Mouse (Mus musculus): ENCODE measurements around the gene Smyd3. TPM values are rescaled to one million over a fixed set of nuclear protein-coding genes. Genes with fewer than 3 reads are reported as not detected.

Smyd3 gene
- polyA plus RNA-seq, 1 experiment = 16.8 TPM

DNA sequence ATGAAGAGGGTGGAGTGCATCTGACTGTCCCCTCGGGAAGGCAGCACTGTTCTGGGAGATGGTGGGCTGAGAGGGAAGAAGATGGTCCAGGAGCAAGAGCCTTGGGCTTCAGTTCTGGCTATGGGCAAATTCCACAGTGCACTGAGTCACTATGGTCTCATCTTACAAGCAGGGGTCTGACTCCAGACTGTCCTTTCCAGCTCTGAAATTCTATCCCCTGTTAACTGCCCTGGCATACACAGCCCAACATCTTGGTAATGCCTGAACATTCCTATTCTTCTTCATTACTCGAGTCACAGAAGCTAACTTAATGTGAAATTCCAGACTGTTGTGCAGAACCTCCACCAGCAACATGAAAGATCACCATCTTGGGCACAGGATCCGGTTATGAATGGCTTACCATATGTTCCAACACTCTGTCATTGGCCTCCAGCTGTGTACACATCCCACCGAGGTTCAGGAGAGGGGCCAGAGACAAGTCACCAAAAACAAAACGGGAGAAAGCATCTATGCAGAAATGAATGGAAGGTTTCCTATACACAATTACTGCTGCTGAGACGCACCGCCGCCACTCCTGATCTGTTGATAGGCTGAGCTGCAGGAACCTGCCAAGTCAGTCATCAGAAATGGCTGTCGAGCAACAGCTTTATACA, 517.8 kb downstream of the Smyd3 start:
- DNase-seq (ENCODE audit: extremely low spot score in 1 of 2, low spot score in 1 of 2) = no peak

DNA sequence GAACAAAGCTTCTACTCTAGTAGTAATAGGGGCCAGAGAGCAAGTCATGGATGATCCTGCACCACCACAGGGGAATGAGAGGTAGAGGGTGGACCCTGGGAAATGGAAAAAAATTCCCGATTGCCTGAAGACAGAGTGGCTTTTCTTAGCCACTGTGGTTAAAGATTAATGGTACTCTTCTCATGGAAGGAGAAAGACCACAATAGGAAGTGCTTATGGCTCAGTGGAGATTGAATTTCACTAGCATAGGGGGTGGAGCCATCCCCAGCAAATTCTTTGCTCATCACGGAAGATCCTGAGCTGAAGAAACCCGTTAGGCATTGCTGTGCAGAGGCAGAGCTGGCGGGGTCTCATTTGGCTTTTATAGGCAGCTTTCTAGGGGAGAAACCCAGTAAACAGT, 520.0 kb downstream of the Smyd3 start:
- DNase-seq (ENCODE audit: extremely low spot score in 1 of 2, low spot score in 1 of 2) = no peak

- DNase-seq (ENCODE audit: extremely low spot score in 1 of 2, low spot score in 1 of 2) = no peak
Measured at GRCm38 (mm10) chr1:178994263-178994662, 523.6 kb downstream of the Smyd3 start.

DNA sequence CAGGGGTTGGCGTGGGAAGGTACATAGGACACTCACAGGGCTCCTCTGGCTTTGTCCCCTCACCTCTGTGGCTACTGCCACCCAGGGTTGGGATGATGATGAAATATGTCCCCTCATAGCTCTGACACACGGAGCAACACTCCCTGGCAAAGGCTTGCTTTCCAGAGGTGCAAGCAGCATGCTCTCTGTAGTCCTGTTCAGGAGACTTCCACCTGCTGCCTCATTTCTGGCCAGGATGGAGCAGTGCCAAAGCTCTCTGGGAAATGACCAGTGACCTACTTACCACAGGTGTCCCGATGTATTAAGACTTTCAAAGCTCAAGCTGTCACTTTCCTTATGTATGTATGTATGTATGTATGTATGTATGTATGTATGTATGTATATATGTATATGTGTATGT, 525.3 kb downstream of the Smyd3 start:
- no peak for DNase-seq (ENCODE audit: extremely low spot score in 1 of 2, low spot score in 1 of 2)

- DNase-seq (ENCODE audit: extremely low spot score in 1 of 2, low spot score in 1 of 2) = no peak
Measured at GRCm38 (mm10) chr1:178991470-178991869, 526.4 kb downstream of the Smyd3 start.

GRCm38 (mm10) chr1:178991045-178991444, 526.8 kb downstream of the Smyd3 start:
- DNase-seq (ENCODE audit: extremely low spot score in 1 of 2, low spot score in 1 of 2) = no peak

GRCm38 (mm10) chr1:178989485-178989884, 528.4 kb downstream of the Smyd3 start:
- no peak for DNase-seq (ENCODE audit: extremely low spot score in 1 of 2, low spot score in 1 of 2)

DNA sequence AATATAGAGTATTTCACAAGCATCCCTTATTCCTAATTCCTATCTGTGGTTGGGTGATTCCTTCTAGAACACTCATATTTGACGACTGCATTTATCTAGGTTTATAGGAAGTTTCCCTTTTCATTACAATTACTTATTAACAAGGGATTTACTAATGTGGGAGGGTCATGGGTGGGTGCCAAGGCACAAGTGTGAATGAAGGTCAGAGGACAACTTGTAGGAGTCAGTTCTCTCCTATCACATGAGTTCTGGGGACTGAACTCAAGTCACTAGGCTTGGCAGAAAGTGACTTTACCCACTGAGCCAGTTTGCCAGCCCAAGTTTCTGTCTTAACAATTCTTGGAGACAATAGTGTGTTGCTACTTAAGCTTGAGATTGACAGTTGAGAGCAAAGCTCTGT, 529.7 kb downstream of the Smyd3 start:
- DNase-seq (ENCODE audit: extremely low spot score in 1 of 2, low spot score in 1 of 2) = no peak

DNA sequence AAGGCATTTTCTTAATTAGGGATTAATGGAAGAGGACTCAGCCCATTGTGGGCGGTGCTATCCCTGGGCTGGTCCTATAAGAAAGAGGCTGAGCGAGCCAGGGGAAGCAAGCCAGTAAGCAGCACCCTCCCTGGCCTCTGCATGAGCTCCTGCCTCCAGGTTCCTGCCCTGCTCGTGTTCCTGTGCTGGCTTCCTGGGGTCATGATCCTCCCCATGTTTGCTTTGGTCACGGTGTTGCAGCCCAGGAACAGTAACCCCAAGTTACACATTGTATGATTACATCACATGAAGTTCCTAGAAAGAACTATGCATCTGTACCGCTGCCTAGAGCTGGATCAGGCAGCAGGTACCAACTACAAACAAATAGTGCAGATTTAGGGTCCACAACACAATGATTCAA, 536.2 kb downstream of the Smyd3 start:
- no peak for DNase-seq (ENCODE audit: extremely low spot score in 1 of 2, low spot score in 1 of 2)

DNA sequence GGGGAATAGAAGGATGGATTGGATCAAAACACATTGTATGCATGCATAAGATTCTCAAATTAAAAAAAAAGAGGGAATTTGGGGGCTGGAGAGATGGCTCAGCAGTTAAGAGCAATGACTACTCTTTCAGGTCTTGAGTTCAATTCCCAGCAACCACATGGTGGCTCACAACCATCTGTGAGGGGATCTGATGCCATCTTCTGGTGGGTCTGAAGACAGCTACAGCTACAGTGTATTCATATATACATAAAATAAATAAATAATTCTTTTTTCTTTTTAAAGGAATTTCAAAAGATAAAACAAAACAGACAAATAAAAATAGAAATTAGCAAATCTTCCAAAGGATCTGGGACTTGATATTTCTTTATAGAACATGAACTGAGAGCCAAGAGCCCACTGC, 537.7 kb downstream of the Smyd3 start:
- DNase-seq (ENCODE audit: extremely low spot score in 1 of 2, low spot score in 1 of 2) = no peak

- DNase-seq (ENCODE audit: extremely low spot score in 1 of 2, low spot score in 1 of 2) = no peak
Measured at GRCm38 (mm10) chr1:178978617-178979245, 539.1 kb downstream of the Smyd3 start.

GRCm38 (mm10) chr1:178972055-178972454, 545.8 kb downstream of the Smyd3 start:
- DNase-seq (ENCODE audit: extremely low spot score in 1 of 2, low spot score in 1 of 2) = no peak

- DNase-seq (ENCODE audit: extremely low spot score in 1 of 2, low spot score in 1 of 2) = no peak
Measured at GRCm38 (mm10) chr1:178961661-178962060, 556.2 kb downstream of the Smyd3 start.

- DNase-seq (ENCODE audit: extremely low spot score in 1 of 2, low spot score in 1 of 2) = peak; percentile 47 to 91
Measured at GRCm38 (mm10) chr1:178960015-178960559, 557.8 kb downstream of the Smyd3 start.

GRCm38 (mm10) chr1:178958641-178959040, 559.2 kb downstream of the Smyd3 start:
- no peak for DNase-seq (ENCODE audit: extremely low spot score in 1 of 2, low spot score in 1 of 2)

- no peak for DNase-seq (ENCODE audit: extremely low spot score in 1 of 2, low spot score in 1 of 2)
Measured at GRCm38 (mm10) chr1:178952910-178953309, 564.9 kb downstream of the Smyd3 start.

DNA sequence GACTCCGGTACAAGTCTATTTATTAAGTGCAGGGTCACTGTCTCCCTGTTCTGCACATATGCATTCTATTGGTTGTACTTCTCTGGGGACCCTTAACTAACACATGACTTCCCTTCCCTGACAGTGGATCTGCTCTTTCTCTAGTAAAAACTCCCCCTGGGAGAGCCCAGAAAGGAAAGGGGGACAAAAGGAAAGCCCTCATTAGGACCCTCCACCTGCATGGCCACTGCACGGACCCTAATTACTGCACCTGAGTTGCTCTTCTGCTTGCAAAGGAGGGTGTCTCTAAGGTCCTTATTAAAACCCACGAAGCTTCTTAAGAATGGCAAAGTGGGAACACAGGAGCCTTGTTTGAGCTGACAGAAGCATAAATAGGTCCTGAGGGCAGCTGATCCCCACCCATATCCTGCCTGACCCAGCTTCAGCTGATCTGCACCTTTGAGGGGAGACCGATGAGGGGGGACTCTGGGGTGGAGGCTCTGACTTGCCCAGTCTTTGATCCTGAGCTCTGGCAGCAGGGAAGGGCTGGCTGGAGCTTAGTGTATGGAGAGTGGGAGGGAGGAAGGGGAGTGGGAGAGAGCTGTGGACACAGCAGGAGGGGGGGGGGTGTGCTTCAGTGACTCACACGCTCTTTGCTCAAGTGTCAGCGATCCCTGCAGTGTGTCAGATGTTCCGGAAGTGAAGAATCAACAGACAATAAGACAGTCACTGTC, 575.4 kb downstream of the Smyd3 start:
- no peak for DNase-seq (ENCODE audit: extremely low spot score in 1 of 2, low spot score in 1 of 2)

DNA sequence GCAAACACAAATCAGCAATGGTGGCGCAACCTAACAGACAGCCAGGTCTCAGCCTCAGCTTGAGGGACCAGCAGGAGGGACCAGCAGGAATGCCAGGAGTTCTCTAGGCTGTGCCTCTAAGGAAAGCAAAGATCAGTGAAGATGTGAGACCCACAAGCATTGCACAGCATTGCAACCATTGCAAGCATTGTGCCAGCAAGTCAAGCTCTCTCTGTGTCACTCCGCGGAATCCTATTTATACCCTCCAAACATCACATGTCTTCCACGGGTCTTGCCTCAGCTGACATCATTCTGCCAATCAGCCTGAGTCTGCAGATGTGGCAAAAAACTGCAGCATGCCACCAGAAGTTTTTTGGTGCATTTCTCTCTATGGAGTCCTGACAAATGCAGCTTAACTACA, 577.5 kb downstream of the Smyd3 start:
- DNase-seq (ENCODE audit: extremely low spot score in 1 of 2, low spot score in 1 of 2) = no peak

- no peak for DNase-seq (ENCODE audit: extremely low spot score in 1 of 2, low spot score in 1 of 2)
Measured at GRCm38 (mm10) chr1:178936976-178937375, 580.9 kb downstream of the Smyd3 start.

DNA sequence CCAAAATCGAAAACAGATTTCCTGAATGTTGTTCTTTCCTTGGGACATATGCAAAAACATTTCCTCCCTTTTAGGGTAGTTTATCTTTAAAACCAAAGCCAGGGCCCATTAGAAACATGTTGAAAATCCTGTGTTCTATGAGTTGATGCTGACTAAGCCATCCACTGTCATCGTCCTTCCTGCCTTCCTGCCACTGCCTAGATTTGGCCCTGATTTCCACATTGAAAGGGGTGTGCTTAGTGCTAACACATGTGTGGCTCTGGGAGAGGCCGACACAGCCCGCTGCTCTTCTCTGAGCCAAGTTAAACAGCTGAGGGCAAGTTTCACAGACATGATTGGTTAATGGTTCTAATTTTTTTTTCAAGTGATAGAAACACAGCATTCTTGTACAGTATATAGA, 581.4 kb downstream of the Smyd3 start:
- no peak for DNase-seq (ENCODE audit: extremely low spot score in 1 of 2, low spot score in 1 of 2)

DNA sequence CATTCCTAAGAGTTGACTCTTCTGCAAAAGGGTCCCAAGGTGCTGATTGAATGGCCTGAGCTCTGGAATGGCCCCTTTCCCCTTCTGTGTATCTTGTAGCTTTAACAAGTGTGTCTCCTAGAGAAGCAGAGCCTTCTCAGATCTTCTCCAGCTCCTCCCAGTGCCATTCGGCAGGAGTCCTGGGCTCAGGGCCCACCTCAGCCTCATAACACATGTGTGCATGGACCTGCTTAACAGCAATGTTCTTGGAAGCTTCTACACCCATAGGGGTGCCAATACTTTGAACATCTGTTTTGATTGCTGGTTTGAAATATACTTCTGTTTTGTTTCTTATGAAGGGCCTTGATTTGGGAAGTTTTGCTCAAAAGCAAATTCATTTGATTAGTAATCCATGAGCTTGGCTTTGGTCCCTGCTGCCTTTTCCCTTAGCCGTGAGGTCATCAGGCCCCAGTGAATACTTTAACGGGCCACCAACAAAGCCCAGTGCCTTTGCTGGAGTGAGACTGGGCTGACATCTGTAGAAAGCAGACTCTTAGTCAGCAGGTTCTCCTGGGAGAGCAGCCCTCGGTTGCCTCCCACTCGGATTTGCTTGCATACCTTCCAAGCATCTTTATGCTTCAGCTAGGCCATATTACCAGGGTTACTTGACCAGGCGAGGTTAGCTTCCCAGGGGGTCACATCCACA, 583.7 kb downstream of the Smyd3 start:
- no peak for DNase-seq (ENCODE audit: extremely low spot score in 1 of 2, low spot score in 1 of 2)

Measured in frontal cortex, adult 2 months (tissue).